Mouse (Mus musculus): Measurements from ENCODE around the gene Gtpbp3. TPM values are rescaled to one million over a fixed set of nuclear protein-coding genes. Genes with fewer than 3 reads are reported as not detected.
"Not testable (repeated sequence)": the region's sequence is repeated elsewhere in the genome, so short reads cannot be mapped to it uniquely, and the experiment has no call there.

Gene Gtpbp3
- total and polyA plus RNA-seq, 3 experiments, result 17.4 to 26.7 (median 20.7) TPM

- in situ Hi-C loops (cut with MboI; ENCODE audit: low pct_ligation_motif_present, low pct_unique_long_range_greater_than_20kb, low sequenced_read_pairs), result no loop called here
- Histone ChIP-seq H3K27ac (ENCODE audit: insufficient read depth, low read depth) (peak overlapping the region; percentile 5; the same call in 1 of the 2 replicates), H3K9me3 (replicated peaks; ENCODE audit: low read length) (no peaks in the 10 kb centered on the region), H3K4me2 (ENCODE audit: insufficient read depth, low read depth, poor library complexity, severe bottlenecking) (no peak overlapping the region), H3K27me3 (replicated peaks) (no peaks in the 10 kb centered on the region), H3K4me3 (replicated peaks in 1 of 3; ENCODE audit: low read depth in 2 of 3, low read length in 2 of 3, poor library complexity in 1 of 3) (no peak overlapping the region), H3K36me3 (replicated peaks in 1 of 2; ENCODE audit: control insufficient read depth in 1 of 2, insufficient read depth in 1 of 2, low read length in 1 of 2) (no peaks in the 10 kb centered on the region), H3K4me1 (ENCODE audit: control insufficient read depth in 1 of 2, insufficient read depth in 2 of 2) (peaks cover 32 to 60% of the 10 kb centered on the region in 2 experiments), H3K9ac (ENCODE audit: insufficient read depth, low read depth) (no peak overlapping the region), H3K79me2 (replicated peaks; ENCODE audit: control insufficient read depth, extremely low read depth, insufficient read depth, poor library complexity, severe bottlenecking) (no peaks in the 10 kb centered on the region)
- no peak for DNase-seq (ENCODE audit: extremely low read depth)
- dilution Hi-C loops (cut with MboI; ENCODE audit: extremely low pct_ligation_motif_present, extremely low pct_unique_long_range_greater_than_20kb, low sequenced_read_pairs), result no loop called here
- TF ChIP-seq RAD21 (IDR thresholded peaks at IDR 0.05; ENCODE audit: low read depth, low read length) (no peak), TCF12 (IDR thresholded peaks at IDR 0.05; ENCODE audit: low read depth, low read length) (no peak), USF1 (IDR thresholded peaks at IDR 0.05; ENCODE audit: low read depth, low read length) (no peak), SIN3A (IDR thresholded peaks at IDR 0.05; ENCODE audit: low read length) (no peak), E2F4 (IDR thresholded peaks at IDR 0.05; ENCODE audit: insufficient replicate concordance, low read depth, low read length) (no peak), JUN (IDR thresholded peaks at IDR 0.05; ENCODE audit: insufficient read depth, low read depth, low read length) (no peak), NELFE (IDR thresholded peaks at IDR 0.05; ENCODE audit: low read depth, low read length) (no peak), GABPA (IDR thresholded peaks at IDR 0.05; ENCODE audit: insufficient replicate concordance, low read depth, low read length) (no peak), HCFC1 (IDR thresholded peaks at IDR 0.05; ENCODE audit: low read depth, low read length) (no peak), EP300 (IDR thresholded peaks at IDR 0.05; ENCODE audit: low read length) (no peak), PAX5 (IDR thresholded peaks at IDR 0.05; ENCODE audit: low read length) (no peak), POLR2A (IDR thresholded peaks at IDR 0.05; ENCODE audit: low read depth, low read length) (no peak), MYC (IDR thresholded peaks at IDR 0.05; ENCODE audit: low read depth, low read length) (no peak), UBTF (IDR thresholded peaks at IDR 0.05; ENCODE audit: low read depth, low read length) (no peak), CTCF (conservative IDR thresholded peaks at IDR 0.05 in 1 of 2, IDR thresholded peaks at IDR 0.05 in 1 of 2; ENCODE audit: low read depth in 2 of 2, low read length in 2 of 2) (no peak)
Measured at GRCm38 (mm10) chr8:71528362-71529073, 40.6 kb downstream of the Gtpbp3 start.

GRCm38 (mm10) chr8:71530735-71531467 lies 43.0 kb downstream of the Gtpbp3 start:
- in situ Hi-C loops (cut with MboI; ENCODE audit: low pct_ligation_motif_present, low pct_unique_long_range_greater_than_20kb, low sequenced_read_pairs), result not testable (repeated sequence)
- peak overlapping the region; percentile 23; the same call in 1 of the 2 replicates for H3K9ac ChIP-seq (ENCODE audit: insufficient read depth, low read depth)

More at GRCm38 (mm10) chr8:71530735-71531467, 43.0 kb downstream of the Gtpbp3 start:
- peaks cover 5 to 15% of the 10 kb centered on the region in 2 experiments for H3K36me3 ChIP-seq (replicated peaks in 1 of 2; ENCODE audit: control insufficient read depth in 1 of 2, insufficient read depth in 1 of 2, low read length in 1 of 2)
- peak overlapping the region; percentile 90 for H3K27ac ChIP-seq (ENCODE audit: insufficient read depth, low read depth)
- DNase-seq (ENCODE audit: extremely low read depth), result peak; percentile 84
- H3K4me1 ChIP-seq (ENCODE audit: control insufficient read depth in 1 of 2, insufficient read depth in 2 of 2), result peaks cover 38 to 82% of the 10 kb centered on the region in 2 experiments
- H3K4me3 ChIP-seq (replicated peaks in 1 of 3; ENCODE audit: low read depth in 2 of 3, low read length in 2 of 3, poor library complexity in 1 of 3); H3K9me3 ChIP-seq (replicated peaks; ENCODE audit: low read length); H3K27me3 ChIP-seq (replicated peaks); H3K79me2 ChIP-seq (replicated peaks; ENCODE audit: control insufficient read depth, extremely low read depth, insufficient read depth, poor library complexity, severe bottlenecking); H3K4me2 ChIP-seq (ENCODE audit: insufficient read depth, low read depth, poor library complexity, severe bottlenecking); dilution Hi-C loops (cut with MboI; ENCODE audit: extremely low pct_ligation_motif_present, extremely low pct_unique_long_range_greater_than_20kb, low sequenced_read_pairs): not testable (repeated sequence)
- TF ChIP-seq RAD21 (IDR thresholded peaks at IDR 0.05; ENCODE audit: low read depth, low read length) (peak; percentile 3), EP300 (IDR thresholded peaks at IDR 0.05; ENCODE audit: low read length) (peak; percentile 48; the same call in 1 of the 2 replicates), CTCF (conservative IDR thresholded peaks at IDR 0.05 in 1 of 2, IDR thresholded peaks at IDR 0.05 in 1 of 2; ENCODE audit: low read depth in 2 of 2, low read length in 2 of 2) (peak; percentile 34 to 73; a peak in 3 of 4 replicates), IRF4 (IDR thresholded peaks at IDR 0.05; ENCODE audit: low read depth, low read length) (peak; percentile 38), MAX (IDR thresholded peaks at IDR 0.05; ENCODE audit: low read length) (peak; percentile 80), HCFC1 (IDR thresholded peaks at IDR 0.05; ENCODE audit: low read depth, low read length) (peak; percentile 27; the same call in 1 of the 2 replicates), CHD1 (IDR thresholded peaks at IDR 0.05; ENCODE audit: low read depth, low read length) (peak; percentile 93; the same call in 1 of the 2 replicates), JUND (conservative IDR thresholded peaks at IDR 0.05; ENCODE audit: low read depth, low read length) (0 out of 2 replicates have a peak, but pooled peaks have one; percentile 16), E2F4 (IDR thresholded peaks at IDR 0.05; ENCODE audit: insufficient replicate concordance, low read depth, low read length) (0 out of 2 replicates have a peak, but pooled peaks have one; percentile 9), SIN3A (IDR thresholded peaks at IDR 0.05; ENCODE audit: low read length) (peak; percentile 35; the same call in 1 of the 2 replicates), SMC3 (IDR thresholded peaks at IDR 0.05; ENCODE audit: low read depth, low read length) (peak; percentile 33; the same call in 1 of the 2 replicates), MYC (IDR thresholded peaks at IDR 0.05; ENCODE audit: low read depth, low read length) (peak; percentile 39; the same call in 1 of the 2 replicates), POLR2A (IDR thresholded peaks at IDR 0.05; ENCODE audit: low read depth, low read length) (peak; percentile 53; the same call in 1 of the 2 replicates), TCF12 (IDR thresholded peaks at IDR 0.05; ENCODE audit: low read depth, low read length) (peak; percentile 32; the same call in 1 of the 2 replicates), NELFE (IDR thresholded peaks at IDR 0.05; ENCODE audit: low read depth, low read length) (peak; percentile 36)
